25 mouse cellular contexts compared by ENCODE assay signal in the genomic region with DNA sequence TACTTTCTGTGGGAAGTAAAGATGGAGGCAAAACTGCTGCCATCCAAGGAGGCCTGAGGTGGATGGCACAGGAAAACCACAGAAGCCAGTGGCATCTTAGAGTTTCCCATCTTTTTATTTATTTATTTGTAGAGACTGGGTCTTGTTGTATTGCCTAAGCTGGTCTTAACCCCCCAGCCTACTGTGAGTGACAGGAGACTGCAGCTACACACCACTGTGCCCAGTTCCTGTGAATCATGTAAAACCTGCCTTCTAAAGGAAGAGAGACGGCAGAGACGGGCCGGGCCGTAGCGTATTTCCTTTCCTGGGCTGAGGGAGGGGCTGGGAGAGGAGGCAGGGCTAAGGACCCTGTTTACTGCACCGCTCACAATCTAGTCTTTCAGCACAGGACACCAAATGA. TPM values are rescaled to one million over a fixed set of nuclear protein-coding genes. Genes with fewer than 3 reads are reported as not detected.
DNase-seq lines count a peak whose midpoint lies in the region; ATAC-seq and TF ChIP-seq lines count a peak whose summit lies in the region.
"Had no signal": no experiment of that assay in that cellular context is flagged by ENCODE, and none has a peak within 500 bp of the region (broad histone marks: within the 10 kb centered on the region; RNA-seq: fewer than 3 reads in every experiment).

No protein-coding gene starts in this region.

- H3K9ac ChIP-seq in midbrain, embryonic 11.5 days (ENCODE audit: low read length) = no peak overlapping the region
- no peak overlapping the region for H3K9ac ChIP-seq in midbrain, postnatal 0 days (replicated peaks; ENCODE audit: low read length, poor library complexity, severe bottlenecking)
- peak overlapping the region; percentile 45 for H3K9ac ChIP-seq in CH12.LX (ENCODE audit: insufficient read depth, low read depth)
- no peak overlapping the region for H3K9ac ChIP-seq in lung, postnatal 0 days (replicated peaks; ENCODE audit: low read depth)
- H3K9ac ChIP-seq in hindbrain, postnatal 0 days (replicated peaks; ENCODE audit: low read length) = no peak overlapping the region
- H3K9ac ChIP-seq: forebrain, embryonic 13.5 days; heart, embryonic 12.5 days; heart, embryonic 15.5 days; hindbrain, embryonic 14.5 days had no signal

- no peak for TF ChIP-seq RAD21 in CH12.LX (IDR thresholded peaks at IDR 0.05; ENCODE audit: low read depth, low read length)

- peak; percentile 41 for DNase-seq in midbrain, embryonic 11.5 days (ENCODE audit: low spot score, missing footprints)
- no peak for DNase-seq in midbrain, postnatal 0 days (ENCODE audit: low spot score)
- DNase-seq in CH12.LX (ENCODE audit: extremely low read depth) = no peak
- DNase-seq in lung, postnatal 0 days (ENCODE audit: low spot score) = no peak
- DNase-seq in hindbrain, postnatal 0 days (ENCODE audit: low spot score) = no peak
- DNase-seq: adrenal gland, adult 2 months; adrenal gland, postnatal 14 days; cerebellum, adult 11 months; cerebellum, adult 2 months; cerebellum, postnatal 10 days; cerebellum, postnatal 36 days; gastrocnemius, postnatal 10 days; gastrocnemius, postnatal 36 days; heart, adult 18-20 months; heart, postnatal 10 days; heart, postnatal 36 days had no signal

- 0 out of 2 replicates have a peak, but pooled peaks cover 2% of the 10 kb centered on the region for H3K79me2 ChIP-seq in CH12.LX (replicated peaks; ENCODE audit: control insufficient read depth, extremely low read depth, insufficient read depth, poor library complexity, severe bottlenecking)

- peak; percentile 54; the same call in 1 of the 2 replicates for TF ChIP-seq POLR2A in CH12.LX (IDR thresholded peaks at IDR 0.05; ENCODE audit: low read depth, low read length)

- 95% methylated on average over 6 of the region's 6 CpGs for WGBS in midbrain, embryonic 11.5 days
- 96% methylated on average over 6 of the region's 6 CpGs for WGBS in midbrain, postnatal 0 days
- WGBS in lung, postnatal 0 days = 64% methylated on average over 6 of the region's 6 CpGs
- WGBS in hindbrain, postnatal 0 days = 81% methylated on average over 6 of the region's 6 CpGs

- H3K36me3 ChIP-seq in midbrain, embryonic 11.5 days (ENCODE audit: control insufficient read depth, insufficient read depth, low read length) = peaks cover 14% of the 10 kb centered on the region
- peaks cover 52% of the 10 kb centered on the region for H3K36me3 ChIP-seq in midbrain, postnatal 0 days (ENCODE audit: insufficient read depth, low read length)
- H3K36me3 ChIP-seq in CH12.LX (replicated peaks in 1 of 2; ENCODE audit: control insufficient read depth in 1 of 2, insufficient read depth in 1 of 2, low read length in 1 of 2) = peaks cover 41 to 59% of the 10 kb centered on the region in 2 experiments
- H3K36me3 ChIP-seq in lung, postnatal 0 days (ENCODE audit: insufficient read depth, low read length) = peaks cover 30% of the 10 kb centered on the region
- H3K36me3 ChIP-seq in hindbrain, postnatal 0 days (ENCODE audit: insufficient read depth, low read length) = peaks cover 41% of the 10 kb centered on the region

- no peaks in the 10 kb centered on the region for H3K9me3 ChIP-seq in midbrain, embryonic 11.5 days (ENCODE audit: control insufficient read depth, low read length)
- no peaks in the 10 kb centered on the region for H3K9me3 ChIP-seq in midbrain, postnatal 0 days (ENCODE audit: low read length)
- H3K9me3 ChIP-seq in CH12.LX (replicated peaks; ENCODE audit: low read length) = no peaks in the 10 kb centered on the region
- H3K9me3 ChIP-seq in lung, postnatal 0 days (ENCODE audit: low read length) = no peaks in the 10 kb centered on the region
- H3K9me3 ChIP-seq in hindbrain, postnatal 0 days (ENCODE audit: low read length) = no peaks in the 10 kb centered on the region
- H3K9me3 ChIP-seq: forebrain, embryonic 10.5 days; forebrain, embryonic 13.5 days; G1E; heart, embryonic 12.5 days; heart, embryonic 15.5 days had no signal

- no peak overlapping the region for H3K27ac ChIP-seq in midbrain, embryonic 11.5 days (ENCODE audit: low read depth, low read length)
- H3K27ac ChIP-seq in midbrain, postnatal 0 days (ENCODE audit: low read depth, low read length) = no peak overlapping the region
- peak overlapping the region; percentile 80 for H3K27ac ChIP-seq in CH12.LX (ENCODE audit: insufficient read depth, low read depth)
- H3K27ac ChIP-seq in lung, postnatal 0 days (ENCODE audit: low read length) = no peak overlapping the region
- H3K27ac ChIP-seq in hindbrain, postnatal 0 days = no peak overlapping the region
- H3K27ac ChIP-seq: forebrain, embryonic 10.5 days; forebrain, embryonic 13.5 days; heart, embryonic 15.5 days; hindbrain, embryonic 14.5 days had no signal

- no peak overlapping the region for H3K4me3 ChIP-seq in midbrain, embryonic 11.5 days (ENCODE audit: low read depth, low read length)
- H3K4me3 ChIP-seq in midbrain, postnatal 0 days (ENCODE audit: low read depth, low read length) = no peak overlapping the region
- H3K4me3 ChIP-seq in CH12.LX (replicated peaks in 1 of 3; ENCODE audit: low read depth in 2 of 3, low read length in 2 of 3, poor library complexity in 1 of 3) = no peak overlapping the region
- H3K4me3 ChIP-seq in lung, postnatal 0 days (ENCODE audit: low read depth, low read length) = no peak overlapping the region
- H3K4me3 ChIP-seq in hindbrain, postnatal 0 days (ENCODE audit: low read length) = no peak overlapping the region
- H3K4me3 ChIP-seq: forebrain, embryonic 10.5 days; forebrain, embryonic 13.5 days; heart, embryonic 12.5 days; heart, embryonic 15.5 days had no signal

- dilution Hi-C loops in CH12.LX (cut with MboI; ENCODE audit: extremely low pct_ligation_motif_present, extremely low pct_unique_long_range_greater_than_20kb, low sequenced_read_pairs) = no loop called here

- no peak for TF ChIP-seq EP300 in CH12.LX (IDR thresholded peaks at IDR 0.05; ENCODE audit: low read length)
- no peak for TF ChIP-seq EP300 in lung, postnatal 0 days (IDR thresholded peaks at IDR 0.05)

- in situ Hi-C loops in CH12.LX (cut with MboI; ENCODE audit: low pct_ligation_motif_present, low pct_unique_long_range_greater_than_20kb, low sequenced_read_pairs) = no loop called here

- H3K4me2 ChIP-seq in midbrain, embryonic 11.5 days = no peak overlapping the region
- H3K4me2 ChIP-seq in midbrain, postnatal 0 days (ENCODE audit: low read depth, low read length, poor library complexity, severe bottlenecking) = no peak overlapping the region
- H3K4me2 ChIP-seq in CH12.LX (ENCODE audit: insufficient read depth, low read depth, poor library complexity, severe bottlenecking) = peak overlapping the region; percentile 12
- no peak overlapping the region for H3K4me2 ChIP-seq in lung, postnatal 0 days (replicated peaks; ENCODE audit: low read depth, low read length)
- no peak overlapping the region for H3K4me2 ChIP-seq in hindbrain, postnatal 0 days (ENCODE audit: low read depth, low read length)
- H3K4me2 ChIP-seq: forebrain, embryonic 13.5 days; heart, embryonic 12.5 days; heart, embryonic 15.5 days; hindbrain, embryonic 14.5 days had no signal

- TF ChIP-seq CTCF in midbrain, postnatal 0 days (IDR thresholded peaks at IDR 0.05) = no peak
- TF ChIP-seq CTCF in CH12.LX (conservative IDR thresholded peaks at IDR 0.05 in 1 of 2, IDR thresholded peaks at IDR 0.05 in 1 of 2; ENCODE audit: low read depth in 2 of 2, low read length in 2 of 2) = no peak
- no peak for TF ChIP-seq CTCF in lung, postnatal 0 days (IDR thresholded peaks at IDR 0.05)
- TF ChIP-seq CTCF in hindbrain, postnatal 0 days (IDR thresholded peaks at IDR 0.05; ENCODE audit: low read depth) = no peak

- H3K4me1 ChIP-seq in midbrain, embryonic 11.5 days (ENCODE audit: control insufficient read depth, insufficient read depth, low read length) = no peaks in the 10 kb centered on the region
- no peaks in the 10 kb centered on the region for H3K4me1 ChIP-seq in midbrain, postnatal 0 days (ENCODE audit: insufficient read depth, low read length)
- peaks cover 12 to 56% of the 10 kb centered on the region in 2 experiments; a peak in 3 of 4 replicates for H3K4me1 ChIP-seq in CH12.LX (ENCODE audit: control insufficient read depth in 1 of 2, insufficient read depth in 2 of 2)
- no peaks in the 10 kb centered on the region for H3K4me1 ChIP-seq in lung, postnatal 0 days (ENCODE audit: insufficient read depth, low read depth, low read length)
- H3K4me1 ChIP-seq in hindbrain, postnatal 0 days (ENCODE audit: insufficient read depth, low read length) = no peaks in the 10 kb centered on the region
- H3K4me1 ChIP-seq: forebrain, embryonic 10.5 days; forebrain, embryonic 13.5 days; heart, embryonic 12.5 days; heart, embryonic 15.5 days had no signal

- no peaks in the 10 kb centered on the region for H3K27me3 ChIP-seq in midbrain, embryonic 11.5 days (ENCODE audit: control insufficient read depth, insufficient read depth, low read length)
- H3K27me3 ChIP-seq in midbrain, postnatal 0 days (ENCODE audit: insufficient read depth, low read length) = no peaks in the 10 kb centered on the region
- H3K27me3 ChIP-seq in CH12.LX (replicated peaks) = no peaks in the 10 kb centered on the region
- no peaks in the 10 kb centered on the region for H3K27me3 ChIP-seq in lung, postnatal 0 days (replicated peaks; ENCODE audit: insufficient read depth, low read length)
- no peaks in the 10 kb centered on the region for H3K27me3 ChIP-seq in hindbrain, postnatal 0 days (ENCODE audit: insufficient read depth, low read length)
- H3K27me3 ChIP-seq: forebrain, embryonic 13.5 days; heart, embryonic 12.5 days; heart, embryonic 15.5 days; Patski had no signal

- ATAC-seq in midbrain, embryonic 11.5 days (ENCODE audit: low FRiP score) = no peak
- no peak for ATAC-seq in midbrain, postnatal 0 days (ENCODE audit: low FRiP score)
- peak; percentile 31; the same call in 1 of the 2 replicates for ATAC-seq in common myeloid progenitor, adult 5-6 weeks (replicated peaks; ENCODE audit: low read depth, poor library complexity, severe bottlenecking)
- no peak for ATAC-seq in lung, postnatal 0 days
- ATAC-seq in hindbrain, postnatal 0 days = no peak
- ATAC-seq: forebrain, embryonic 13.5 days; forebrain, embryonic 16.5 days; Patski had no signal

RNA-seq across cellular contexts. Expression of a gene that starts 19.6 kb away (rescaled TPM):
- polyA plus RNA-seq in midbrain, embryonic 11.5 days (2014; fragmentation: Nextera tagmentation; extraction: Ambion mirVana) = 7.2 and 8.4 TPM in 2 replicates
- total RNA-seq in midbrain, postnatal 0 days (2014; rRNA removed) = 9.4 and 16.8 TPM in 2 replicates
- polyA plus RNA-seq in midbrain, postnatal 0 days (2015; fragmentation: Nextera tagmentation; extraction: Ambion mirVana) = 5.6 and 7.4 TPM in 2 replicates
- total RNA-seq in CH12.LX (2012; rRNA removed) (0.29 and 0.34 TPM in 2 replicates), CH12.LX (2014; rRNA removed) (not detected in 2 replicates)
- polyA plus RNA-seq in CH12.LX (2012; ENCODE audit: insufficient read length, low read depth) = 0.21 TPM in 1 of 2 replicates, not detected in the other
- total RNA-seq in common myeloid progenitor, adult 5-6 weeks (2017) = 1.8 and 3.0 TPM in 2 replicates
- 6.2 and 6.8 TPM in 2 replicates for polyA plus RNA-seq in lung, postnatal 0 days (2015; fragmentation: Nextera tagmentation; extraction: Ambion mirVana)
- 21.9 and 22.0 TPM in 2 replicates for total RNA-seq in hindbrain, postnatal 0 days (2014; rRNA removed)
- polyA plus RNA-seq in hindbrain, postnatal 0 days (2015; fragmentation: Nextera tagmentation; extraction: Ambion mirVana) = 7.7 and 8.0 TPM in 2 replicates

RNA-seq across cellular contexts. Expression of a gene that starts 41.2 kb away (rescaled TPM):
- 73.9 and 82.8 TPM in 2 replicates for polyA plus RNA-seq in midbrain, embryonic 11.5 days (2014; fragmentation: Nextera tagmentation; extraction: Ambion mirVana)
- 67.3 and 86.7 TPM in 2 replicates for total RNA-seq in midbrain, postnatal 0 days (2014; rRNA removed)
- 92.6 and 93.3 TPM in 2 replicates for polyA plus RNA-seq in midbrain, postnatal 0 days (2015; fragmentation: Nextera tagmentation; extraction: Ambion mirVana)
- total RNA-seq in CH12.LX (2012; rRNA removed) (126 and 155 TPM in 2 replicates), CH12.LX (2014; rRNA removed) (46.6 and 49.0 TPM in 2 replicates)
- polyA plus RNA-seq in CH12.LX (2012; ENCODE audit: insufficient read length, low read depth) = 84.7 and 90.7 TPM in 2 replicates
- total RNA-seq in common myeloid progenitor, adult 5-6 weeks (2017) = 48.1 and 67.9 TPM in 2 replicates
- 102 and 109 TPM in 2 replicates for polyA plus RNA-seq in lung, postnatal 0 days (2015; fragmentation: Nextera tagmentation; extraction: Ambion mirVana)
- 53.6 and 58.6 TPM in 2 replicates for total RNA-seq in hindbrain, postnatal 0 days (2014; rRNA removed)
- 87.4 and 88.7 TPM in 2 replicates for polyA plus RNA-seq in hindbrain, postnatal 0 days (2015; fragmentation: Nextera tagmentation; extraction: Ambion mirVana)
